Mouse (Mus musculus): Measurements from ENCODE around the gene Gpat2. TPM values are rescaled to one million over a fixed set of nuclear protein-coding genes. Genes with fewer than 3 reads are reported as not detected.

Gene Gpat2
- polyA plus RNA-seq (2017; shearing (Covaris generic)): 1 to 10 TPM in 1 of 2 experiments, under 1 TPM in 1; 0.22 to 1.1 TPM

GRCm38 (mm10) chr2:127424977-127425376 is at the start of gene Gpat2:
Gene Gpat2, plus strand, starts transcription at chr2:127425199.

GRCm38 (mm10) chr2:127444055-127444789 is 19.2 kb downstream of the Gpat2 start, which contains the start of gene Fahd2a:
Gene Fahd2a, minus strand, starts transcription at chr2:127444565.

Other genes with a start within 250 kb of the Gpat2 start
- under 1 TPM; 0.55 to 0.87 TPM for gene 1810024B03Rik, start 216.9 kb upstream of the Gpat2 start, polyA plus RNA-seq (2017; shearing (Covaris generic))
- 100 to 1,000 TPM in 1 of 2 experiments, 10 to 100 TPM in 1; 80.8 to 109 TPM for gene Snrnp200, start 216.8 kb upstream of the Gpat2 start, polyA plus RNA-seq (2017; shearing (Covaris generic))
- 10 to 100 TPM; 81.0 to 88.4 TPM for gene Ciao1, start 177.4 kb upstream of the Gpat2 start, polyA plus RNA-seq (2017; shearing (Covaris generic))
- 10 to 100 TPM; 35.5 to 45.5 TPM for gene Tmem127, start 177.3 kb upstream of the Gpat2 start, polyA plus RNA-seq (2017; shearing (Covaris generic))
- gene Stard7, start 155.0 kb upstream of the Gpat2 start, polyA plus RNA-seq (2017; shearing (Covaris generic)): 100 to 1,000 TPM in 1 of 2 experiments, 10 to 100 TPM in 1; 77.2 to 103 TPM
- 100 to 1,000 TPM; 344 to 424 TPM for gene Dusp2, start 89.0 kb upstream of the Gpat2 start, polyA plus RNA-seq (2017; shearing (Covaris generic))
- 1 to 10 TPM in 1 of 2 experiments, under 1 TPM in 1; 0.11 to 1.0 TPM for gene Astl, start 86.6 kb upstream of the Gpat2 start, polyA plus RNA-seq (2017; shearing (Covaris generic))
- 1 to 10 TPM in 1 of 2 experiments, under 1 TPM in 1; 0.40 to 1.7 TPM for gene Adra2b, start 62.0 kb upstream of the Gpat2 start, polyA plus RNA-seq (2017; shearing (Covaris generic))
- gene Fahd2a, start 19.4 kb downstream of the Gpat2 start, polyA plus RNA-seq (2017; shearing (Covaris generic)): 10 to 100 TPM; 24.8 to 25.3 TPM
- gene Kcnip3, start 96.9 kb downstream of the Gpat2 start, polyA plus RNA-seq (2017; shearing (Covaris generic)): 1 to 10 TPM in 1 of 2 experiments, under 1 TPM in 1; 0.34 to 1.2 TPM
- gene Prom2, start 116.3 kb downstream of the Gpat2 start, polyA plus RNA-seq (2017; shearing (Covaris generic)): 1 to 10 TPM in 1 of 2 experiments, under 1 TPM in 1; 0.48 to 1.2 TPM
- gene Zfp661, start 161.9 kb downstream of the Gpat2 start, polyA plus RNA-seq (2017; shearing (Covaris generic)): 1 to 10 TPM; 2.9 to 3.2 TPM
- 100 to 1,000 TPM; 123 to 125 TPM for gene Mrps5, start 162.0 kb downstream of the Gpat2 start, polyA plus RNA-seq (2017; shearing (Covaris generic))
- gene Mal, start 231.5 kb downstream of the Gpat2 start, polyA plus RNA-seq (2017; shearing (Covaris generic)): 1 to 10 TPM in 1 of 2 experiments, under 1 TPM in 1; 0.22 to 1.4 TPM